Mouse (Mus musculus) heart, embryonic 12.5 days (tissue): ENCODE data around the gene Lrrc8a. TPM values are rescaled to one million over a fixed set of nuclear protein-coding genes. Genes with fewer than 3 reads are reported as not detected.

Source experiments
- polyA plus RNA-seq: library from polyadenylated mRNA; unstranded; fragments of >200 nt; fragmentation: Nextera tagmentation; extraction: Ambion mirVana; gene quantifications from 2 replicates; pipeline ENCODE4 v1.2.1, GENCODE M21; 2016

Lrrc8a gene
- polyA plus RNA-seq, 1 experiment from 2014 or later = 37.7 TPM

Other genes with a start within 250 kb of the Lrrc8a start
- 15.8 and 15.9 TPM in 2 replicates for gene Wdr34, start 188.8 kb upstream of the Lrrc8a start, polyA plus RNA-seq
- gene Set, start 180.3 kb upstream of the Lrrc8a start, polyA plus RNA-seq = 297 and 306 TPM in 2 replicates
- gene Pkn3, start 160.0 kb upstream of the Lrrc8a start, polyA plus RNA-seq = 19.6 and 21.5 TPM in 2 replicates
- 49.8 and 50.4 TPM in 2 replicates for gene Zdhhc12, start 144.1 kb upstream of the Lrrc8a start, polyA plus RNA-seq
- 5.7 and 6.1 TPM in 2 replicates for gene Zer1, start 113.1 kb upstream of the Lrrc8a start, polyA plus RNA-seq
- 5.4 and 5.8 TPM in 2 replicates for gene Tbc1d13, start 104.0 kb upstream of the Lrrc8a start, polyA plus RNA-seq
- 37.0 and 39.7 TPM in 2 replicates for gene Endog, start 66.2 kb upstream of the Lrrc8a start, polyA plus RNA-seq
- 34.8 and 35.5 TPM in 2 replicates for gene Spout1, start 59.3 kb upstream of the Lrrc8a start, polyA plus RNA-seq
- gene Kyat1, start 31.9 kb upstream of the Lrrc8a start, polyA plus RNA-seq = 14.0 and 14.9 TPM in 2 replicates
- 0.33 and 0.40 TPM in 2 replicates for gene Gm28035, start 2.9 kb downstream of the Lrrc8a start, polyA plus RNA-seq
- gene Phyhd1, start 28.5 kb downstream of the Lrrc8a start, polyA plus RNA-seq = 5.7 and 6.5 TPM in 2 replicates
- gene Gm28038, start 43.3 kb downstream of the Lrrc8a start, polyA plus RNA-seq = not detected in 2 replicates
- gene Dolk, start 48.6 kb downstream of the Lrrc8a start, polyA plus RNA-seq = 26.6 and 27.1 TPM in 2 replicates
- 34.4 and 34.9 TPM in 2 replicates for gene Nup188, start 48.7 kb downstream of the Lrrc8a start, polyA plus RNA-seq
- gene Sh3glb2, start 121.6 kb downstream of the Lrrc8a start, polyA plus RNA-seq = 117 and 130 TPM in 2 replicates
- gene Miga2, start 126.5 kb downstream of the Lrrc8a start, polyA plus RNA-seq = 32.7 and 33.6 TPM in 2 replicates
- 21.9 and 22.2 TPM in 2 replicates for gene Dolpp1, start 154.5 kb downstream of the Lrrc8a start, polyA plus RNA-seq
- gene Crat, start 178.1 kb downstream of the Lrrc8a start, polyA plus RNA-seq = 67.9 and 74.2 TPM in 2 replicates
- 107 and 115 TPM in 2 replicates for gene Ptpa, start 178.3 kb downstream of the Lrrc8a start, polyA plus RNA-seq
- 1.7 and 2.0 TPM in 2 replicates for gene Ier5l, start 236.5 kb downstream of the Lrrc8a start, polyA plus RNA-seq